Mouse (Mus musculus): Measurements from ENCODE around the gene Timm44.

GRCm38 (mm10) chr8:4213210-4214005, 62.3 kb downstream of the Timm44 start:
- TF ChIP-seq CTCF (IDR thresholded peaks at IDR 0.05; ENCODE audit: low read depth) (no peak), EP300 (optimal IDR thresholded peaks at IDR 0.05) (no peak)

Data from stomach, postnatal 0 days (tissue).